Mouse (Mus musculus) embryo, embryonic 10.5 days (tissue): ENCODE data around the gene Olfr1256.

Experiments
- DNase-seq: peaks from one replicate; pipeline ENCODE4 v3.0.0-alpha.2; 2015; ENCODE audit warnings: low spot score

Olfr1256 gene

GRCm38 (mm10) chr2:89841455-89841854 lies at the start of gene Olfr1256:
Olfr1256 (minus strand) TSS chr2:89841555.
- no peak for DNase-seq

GRCm38 (mm10) chr2:89878137-89878536 lies 36.8 kb upstream of the Olfr1256 start, which contains the start of gene Olfr1257:
Olfr1257 (plus strand) TSS chr2:89878437.
- DNase-seq, result no peak

- no peak for DNase-seq
These were observed 7.9 kb upstream of the Olfr1256 start for GRCm38 (mm10) chr2:89849230-89849629.

- no peak for DNase-seq
These were observed 6.8 kb upstream of the Olfr1256 start, which contains the start of gene Olfr48 for GRCm38 (mm10) chr2:89848105-89848504. Olfr48 (minus strand) TSS chr2:89848205.

- DNase-seq, result no peak
These were observed 21.1 kb downstream of the Olfr1256 start for GRCm38 (mm10) chr2:89820216-89820615.

- DNase-seq, result no peak
These were observed 29.6 kb downstream of the Olfr1256 start, which contains the start of gene Olfr1255 for GRCm38 (mm10) chr2:89811751-89812150. Olfr1255 (plus strand) TSS chr2:89812051.

- DNase-seq, result no peak
These were observed 30.6 kb downstream of the Olfr1256 start for GRCm38 (mm10) chr2:89810751-89811150.

GRCm38 (mm10) chr2:89799583-89799982 lies 41.8 kb downstream of the Olfr1256 start:
- no peak for DNase-seq

- DNase-seq, result no peak
These were observed 47.8 kb downstream of the Olfr1256 start, which contains the start of gene Olfr1254 for GRCm38 (mm10) chr2:89793519-89793918. Olfr1254 (minus strand) TSS chr2:89793619.
